9 mouse cellular contexts compared by ENCODE assay signal in the genomic region with DNA sequence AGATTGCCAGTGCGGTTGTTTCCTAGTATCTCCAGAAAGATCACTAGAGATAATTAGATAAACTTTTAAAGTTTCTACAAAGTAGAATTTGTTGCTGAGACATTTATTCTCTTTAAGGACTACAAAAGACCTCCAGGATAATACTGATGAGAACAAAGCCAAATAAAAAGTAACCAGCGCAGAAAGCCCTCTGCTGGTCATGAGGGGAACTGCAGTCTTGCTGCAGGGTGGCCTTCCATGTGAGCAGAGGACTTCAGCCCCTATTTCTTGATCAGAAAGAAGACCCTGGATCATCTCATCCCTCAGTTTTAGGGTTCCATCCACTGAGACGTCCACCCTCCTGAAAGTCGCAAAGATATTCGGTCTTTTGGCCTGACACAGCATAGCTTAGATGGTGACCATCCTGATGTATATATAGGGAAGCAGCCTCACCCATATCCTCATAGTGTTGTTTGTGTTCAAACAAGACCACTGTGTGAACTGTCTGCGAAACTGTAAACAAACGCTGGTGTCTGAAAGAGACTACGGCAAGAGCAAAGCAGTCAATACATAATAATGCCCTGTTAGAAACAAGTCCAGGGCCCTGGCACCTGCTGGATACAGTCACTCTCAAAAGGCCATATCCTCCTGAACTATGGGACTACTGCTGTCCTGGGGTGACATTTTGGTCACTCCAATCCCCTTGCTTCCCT.
DNase-seq lines count a peak whose midpoint lies in the region; ATAC-seq and TF ChIP-seq lines count a peak whose summit lies in the region.
"Had no signal": no experiment of that assay in that cellular context is flagged by ENCODE, and none has a peak within 500 bp of the region (broad histone marks: within the 10 kb centered on the region; RNA-seq: fewer than 3 reads in every experiment).

No protein-coding gene starts in this region.

- intact Hi-C loops in gastrocnemius, adult 2 months (cut with DNase I): loop anchor here (5.0 kb wide), 2 partner anchors 207 to 1147 kb away; no protein-coding TSS in a partner anchor

- no peak overlapping the region for H3K9ac ChIP-seq in embryonic facial prominence, embryonic 11.5 days (replicated peaks; ENCODE audit: low read length)
- H3K9ac ChIP-seq in midbrain, postnatal 0 days (replicated peaks; ENCODE audit: low read length, poor library complexity, severe bottlenecking): no peak overlapping the region

- DNase-seq in gastrocnemius, adult 2 months: peak; percentile 46
- DNase-seq in gastrocnemius, adult 8-10 months (ENCODE audit: low spot score in 2 of 2): no peak
- peak; percentile 6 for DNase-seq in 416B (ENCODE audit: low read depth)
- DNase-seq in embryonic facial prominence, embryonic 11.5 days (ENCODE audit: low spot score): peak; percentile 71
- peak; percentile 21 to 75 for DNase-seq in kidney, postnatal 36 days
- DNase-seq in midbrain, postnatal 0 days (ENCODE audit: low spot score): peak; percentile 64

- H3K27ac ChIP-seq in gastrocnemius, adult 2 months: no peak overlapping the region
- no peak overlapping the region for H3K27ac ChIP-seq in bone marrow, adult 2 months (ENCODE audit: control insufficient read depth, insufficient read depth, low read depth, low read length, poor library complexity)
- no peak overlapping the region for H3K27ac ChIP-seq in embryonic facial prominence, embryonic 11.5 days (replicated peaks; ENCODE audit: low read depth, low read length)
- H3K27ac ChIP-seq in midbrain, postnatal 0 days (ENCODE audit: low read depth, low read length): no peak overlapping the region

- H3K4me1 ChIP-seq in bone marrow, adult 2 months (ENCODE audit: control insufficient read depth, insufficient read depth, low read length): no peaks in the 10 kb centered on the region
- H3K4me1 ChIP-seq in embryonic facial prominence, embryonic 11.5 days (ENCODE audit: control insufficient read depth, insufficient read depth, low read length): peaks cover 3% of the 10 kb centered on the region; the same call in 1 of the 2 replicates
- H3K4me1 ChIP-seq in midbrain, postnatal 0 days (ENCODE audit: insufficient read depth, low read length): no peaks in the 10 kb centered on the region

- TF ChIP-seq POLR2A in bone marrow, adult 2 months (IDR thresholded peaks at IDR 0.05; ENCODE audit: borderline replicate concordance, control insufficient read depth, low read depth, low read length): no peak

- no peak overlapping the region for H3K4me3 ChIP-seq in gastrocnemius, adult 2 months
- no peak overlapping the region for H3K4me3 ChIP-seq in bone marrow, adult 2 months (replicated peaks; ENCODE audit: control insufficient read depth, low read depth, low read length)
- no peak overlapping the region for H3K4me3 ChIP-seq in embryonic facial prominence, embryonic 11.5 days (ENCODE audit: low read depth, low read length)
- H3K4me3 ChIP-seq in midbrain, postnatal 0 days (ENCODE audit: low read depth, low read length): peak overlapping the region; percentile 69
- H3K4me3 ChIP-seq: myocyte had no signal

- H3K9me3 ChIP-seq in embryonic facial prominence, embryonic 11.5 days (replicated peaks; ENCODE audit: control insufficient read depth, low read length): no peaks in the 10 kb centered on the region
- no peaks in the 10 kb centered on the region for H3K9me3 ChIP-seq in midbrain, postnatal 0 days (ENCODE audit: low read length)

- ATAC-seq in embryonic facial prominence, embryonic 11.5 days (replicated peaks; ENCODE audit: insufficient number of reproducible peaks, low FRiP score, low TSS enrichment, low read depth): no peak
- ATAC-seq in midbrain, postnatal 0 days (ENCODE audit: low FRiP score): no peak
- ATAC-seq in megakaryocyte progenitor cell, adult 5-6 weeks (replicated peaks; ENCODE audit: poor library complexity): no peak; the same call in 1 of the 2 replicates

- H3K4me2 ChIP-seq in embryonic facial prominence, embryonic 11.5 days (ENCODE audit: low read depth, low read length): no peak overlapping the region
- peak overlapping the region; percentile 83 for H3K4me2 ChIP-seq in midbrain, postnatal 0 days (ENCODE audit: low read depth, low read length, poor library complexity, severe bottlenecking)

- H3K36me3 ChIP-seq in embryonic facial prominence, embryonic 11.5 days (replicated peaks; ENCODE audit: control insufficient read depth, insufficient read depth, low read depth, low read length): no peaks in the 10 kb centered on the region
- no peaks in the 10 kb centered on the region for H3K36me3 ChIP-seq in midbrain, postnatal 0 days (ENCODE audit: insufficient read depth, low read length)

- peak; percentile 93 for TF ChIP-seq CTCF in gastrocnemius, adult 2 months (IDR thresholded peaks at IDR 0.05)
- TF ChIP-seq CTCF in bone marrow, adult 2 months (IDR thresholded peaks at IDR 0.05; ENCODE audit: control insufficient read depth, insufficient read depth, low read length): peak; percentile 44; the same call in 1 of the 2 replicates
- peak; percentile 91 for TF ChIP-seq CTCF in midbrain, postnatal 0 days (IDR thresholded peaks at IDR 0.05)

- WGBS in bone marrow, adult 2 months: 57% methylated on average over 8 of the region's 8 CpGs
- 56% methylated on average over 8 of the region's 8 CpGs for WGBS in embryonic facial prominence, embryonic 11.5 days
- WGBS in midbrain, postnatal 0 days: 58% methylated on average over 8 of the region's 8 CpGs

- no peaks in the 10 kb centered on the region; the same call in 1 of the 2 replicates for H3K27me3 ChIP-seq in embryonic facial prominence, embryonic 11.5 days (ENCODE audit: control insufficient read depth, insufficient read depth, low read length)
- no peaks in the 10 kb centered on the region for H3K27me3 ChIP-seq in midbrain, postnatal 0 days (ENCODE audit: insufficient read depth, low read length)

Comparison
In these comparisons a context has a peak if more than half of its experiments do, and no peak if none do; other contexts are left out.
1. DNase-seq: peak in gastrocnemius, adult 2 months (single experiment), 416B (single experiment), embryonic facial prominence, embryonic 11.5 days (single experiment), kidney, postnatal 36 days (2 of 2) and midbrain, postnatal 0 days (single experiment); none in gastrocnemius, adult 8-10 months (0 of 2).
2. Peak in every context shown above with its lines, with median percentiles within 50 percentile points of each other: CTCF ChIP-seq.